Mouse (Mus musculus): ENCODE measurements around the gene Mast2. TPM values are rescaled to one million over a fixed set of nuclear protein-coding genes. Genes with fewer than 3 reads are reported as not detected.

Mast2 gene
- polyA plus RNA-seq, 2 experiments, result 24.1 to 54.7 TPM

- no peak for TF ChIP-seq POLR2A (IDR thresholded peaks at IDR 0.05; ENCODE audit: borderline replicate concordance, extremely low read depth, insufficient read depth, insufficient read length)
- Histone ChIP-seq H3K4me2 (replicated peaks; ENCODE audit: low read depth, low read length, severe bottlenecking) (no peak overlapping the region), H3K36me3 (ENCODE audit: control insufficient read depth, insufficient read depth, low read length) (no peaks in the 10 kb centered on the region), H3K9me3 (ENCODE audit: control insufficient read depth, low read length) (no peaks in the 10 kb centered on the region), H3K27me3 (ENCODE audit: control insufficient read depth, insufficient read depth, low read length) (no peaks in the 10 kb centered on the region), H3K27ac (replicated peaks; ENCODE audit: low read depth, low read length) (no peak overlapping the region), H3K4me1 (ENCODE audit: control insufficient read depth, insufficient read depth, low read length) (0 out of 2 replicates have a peak, but pooled peaks cover 5% of the 10 kb centered on the region), H3K4me3 (replicated peaks; ENCODE audit: low read length) (no peak overlapping the region), H3K9ac (ENCODE audit: low read depth, low read length, severe bottlenecking) (no peak overlapping the region)
- no peak for ATAC-seq (ENCODE audit: low FRiP score, low read depth)
- DNase-seq (ENCODE audit: low spot score), result no peak
- 79% methylated on average over 1 of the region's 1 CpGs for WGBS
Observed at GRCm38 (mm10) chr4:116402708-116403107, 61.3 kb downstream of the Mast2 start.

DNA sequence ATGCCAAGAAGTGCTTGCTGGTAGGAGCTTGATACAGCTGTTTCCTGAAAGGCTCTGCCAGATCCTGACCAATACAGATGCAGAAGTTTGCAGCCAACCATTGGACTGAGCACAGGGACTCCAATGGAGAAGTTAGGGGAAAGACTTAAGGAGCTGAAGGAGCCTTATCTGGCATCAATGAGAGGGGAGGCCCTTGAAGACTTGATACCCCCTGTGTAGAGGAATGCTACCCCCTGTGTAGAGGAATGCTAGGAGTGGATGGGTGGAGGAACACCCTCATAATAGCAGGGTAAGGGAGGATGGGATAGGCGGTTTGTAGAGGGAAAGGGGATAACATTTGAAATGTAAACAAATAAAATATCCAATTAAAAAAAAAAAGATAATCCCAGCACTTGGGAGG lies 65.9 kb downstream of the Mast2 start:
- WGBS, result 52% methylated on average over 1 of the region's 1 CpGs
- no peak overlapping the region for H3K9ac ChIP-seq (ENCODE audit: low read depth, low read length, severe bottlenecking)

DNA sequence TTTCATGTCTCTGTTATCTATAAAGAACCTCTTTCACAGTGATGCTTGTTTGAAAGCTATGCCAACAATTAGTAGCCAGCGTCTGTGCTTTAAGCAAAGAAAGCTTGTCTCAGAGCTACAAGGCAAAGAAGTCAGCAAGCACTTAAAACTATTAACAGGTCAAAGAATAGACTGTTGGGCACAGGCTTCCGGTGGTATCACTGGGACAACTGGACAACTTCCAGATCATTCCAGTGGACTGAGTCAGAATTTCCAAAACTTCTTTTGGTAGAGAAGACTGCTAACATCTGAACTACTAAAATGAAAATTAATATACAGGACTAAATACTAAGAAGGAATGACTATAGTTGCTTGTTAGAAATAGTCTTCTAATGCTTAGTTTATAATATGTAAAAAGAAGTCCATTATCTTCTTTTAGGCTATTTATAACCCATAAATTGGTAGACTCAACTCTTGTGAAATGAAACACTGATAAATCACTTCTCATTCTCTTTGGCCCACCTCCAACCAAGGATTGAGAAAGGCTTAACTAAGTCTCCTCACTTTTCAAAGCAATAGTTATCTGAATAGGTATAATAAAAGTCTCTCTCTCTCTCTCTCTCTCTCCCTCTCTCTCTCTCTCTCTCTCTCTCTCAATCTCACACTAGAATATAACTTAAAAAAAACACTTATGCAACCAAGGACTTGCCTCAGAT lies 85.9 kb downstream of the Mast2 start:
- 77% methylated on average over 2 of the region's 2 CpGs for WGBS
- no peak overlapping the region for H3K27ac ChIP-seq (replicated peaks; ENCODE audit: low read depth, low read length)
- no peak overlapping the region for H3K4me3 ChIP-seq (replicated peaks; ENCODE audit: low read length)
- DNase-seq (ENCODE audit: low spot score), result no peak
- no peak for TF ChIP-seq POLR2A (IDR thresholded peaks at IDR 0.05; ENCODE audit: borderline replicate concordance, extremely low read depth, insufficient read depth, insufficient read length)
- no peak overlapping the region for H3K9ac ChIP-seq (ENCODE audit: low read depth, low read length, severe bottlenecking)
- H3K4me2 ChIP-seq (replicated peaks; ENCODE audit: low read depth, low read length, severe bottlenecking), result no peak overlapping the region
- H3K9me3 ChIP-seq (ENCODE audit: control insufficient read depth, low read length), result no peaks in the 10 kb centered on the region
- no peaks in the 10 kb centered on the region for H3K27me3 ChIP-seq (ENCODE audit: control insufficient read depth, insufficient read depth, low read length)
- H3K4me1 ChIP-seq (ENCODE audit: control insufficient read depth, insufficient read depth, low read length), result no peaks in the 10 kb centered on the region
- no peaks in the 10 kb centered on the region for H3K36me3 ChIP-seq (ENCODE audit: control insufficient read depth, insufficient read depth, low read length)
- ATAC-seq (ENCODE audit: low FRiP score, low read depth), result no peak

More for the DNA sequence above, 65.9 kb downstream of the Mast2 start:
- H3K9me3 ChIP-seq (ENCODE audit: control insufficient read depth, low read length), result no peaks in the 10 kb centered on the region
- DNase-seq (ENCODE audit: low spot score) (no peak), ATAC-seq (ENCODE audit: low FRiP score, low read depth) (no peak)
- H3K27me3 ChIP-seq (ENCODE audit: control insufficient read depth, insufficient read depth, low read length), result no peaks in the 10 kb centered on the region
- H3K4me3 ChIP-seq (replicated peaks; ENCODE audit: low read length), result no peak overlapping the region
- TF ChIP-seq POLR2A (IDR thresholded peaks at IDR 0.05; ENCODE audit: borderline replicate concordance, extremely low read depth, insufficient read depth, insufficient read length), result no peak
- no peak overlapping the region for H3K4me2 ChIP-seq (replicated peaks; ENCODE audit: low read depth, low read length, severe bottlenecking)
- no peaks in the 10 kb centered on the region for H3K36me3 ChIP-seq (ENCODE audit: control insufficient read depth, insufficient read depth, low read length)
- H3K4me1 ChIP-seq (ENCODE audit: control insufficient read depth, insufficient read depth, low read length), result no peaks in the 10 kb centered on the region
- H3K27ac ChIP-seq (replicated peaks; ENCODE audit: low read depth, low read length), result no peak overlapping the region

GRCm38 (mm10) chr4:116371676-116372075 lies 92.3 kb downstream of the Mast2 start:
- WGBS, result 63% methylated on average over 1 of the region's 1 CpGs

GRCm38 (mm10) chr4:116358099-116358498 lies 105.9 kb downstream of the Mast2 start:
- no peak overlapping the region for H3K4me3 ChIP-seq (replicated peaks; ENCODE audit: low read length)
- no peaks in the 10 kb centered on the region for H3K9me3 ChIP-seq (ENCODE audit: control insufficient read depth, low read length)
- 97% methylated on average over 1 of the region's 1 CpGs for whole genome bisulfite sequencing
- H3K27me3 ChIP-seq (ENCODE audit: control insufficient read depth, insufficient read depth, low read length), result no peaks in the 10 kb centered on the region
- no peaks in the 10 kb centered on the region for H3K36me3 ChIP-seq (ENCODE audit: control insufficient read depth, insufficient read depth, low read length)
- no peak overlapping the region for H3K9ac ChIP-seq (ENCODE audit: low read depth, low read length, severe bottlenecking)
- no peak for TF ChIP-seq POLR2A (IDR thresholded peaks at IDR 0.05; ENCODE audit: borderline replicate concordance, extremely low read depth, insufficient read depth, insufficient read length)
- no peak overlapping the region for H3K27ac ChIP-seq (replicated peaks; ENCODE audit: low read depth, low read length)
- no peaks in the 10 kb centered on the region for H3K4me1 ChIP-seq (ENCODE audit: control insufficient read depth, insufficient read depth, low read length)
- H3K4me2 ChIP-seq (replicated peaks; ENCODE audit: low read depth, low read length, severe bottlenecking), result no peak overlapping the region
- DNase-seq (ENCODE audit: low spot score) (no peak), ATAC-seq (ENCODE audit: low FRiP score, low read depth) (no peak)

More at GRCm38 (mm10) chr4:116371676-116372075, 92.3 kb downstream of the Mast2 start:
- Histone ChIP-seq H3K9me3 (ENCODE audit: control insufficient read depth, low read length) (no peaks in the 10 kb centered on the region), H3K27ac (replicated peaks; ENCODE audit: low read depth, low read length) (no peak overlapping the region), H3K36me3 (ENCODE audit: control insufficient read depth, insufficient read depth, low read length) (no peaks in the 10 kb centered on the region), H3K27me3 (ENCODE audit: control insufficient read depth, insufficient read depth, low read length) (no peaks in the 10 kb centered on the region), H3K4me2 (replicated peaks; ENCODE audit: low read depth, low read length, severe bottlenecking) (no peak overlapping the region), H3K4me1 (ENCODE audit: control insufficient read depth, insufficient read depth, low read length) (no peaks in the 10 kb centered on the region), H3K9ac (ENCODE audit: low read depth, low read length, severe bottlenecking) (no peak overlapping the region), H3K4me3 (replicated peaks; ENCODE audit: low read length) (no peak overlapping the region)
- no peak for DNase-seq (ENCODE audit: low spot score)
- peak; percentile 53; the same call in 1 of the 2 replicates for ATAC-seq (ENCODE audit: low FRiP score, low read depth)
- TF ChIP-seq POLR2A (IDR thresholded peaks at IDR 0.05; ENCODE audit: borderline replicate concordance, extremely low read depth, insufficient read depth, insufficient read length), result no peak
